Mouse (Mus musculus) mature B cell (primary cell): ENCODE measurements around the gene Hydin.
"Not testable (repeated sequence)": the region's sequence is repeated elsewhere in the genome, so short reads cannot be mapped to it uniquely, and the experiment has no call there.

Source experiments
- in situ Hi-C: fragments of 300-500 bp; cut with MboI; formaldehyde crosslinking; loops from 2 replicates; pipeline ENCODE4 v1.14.3; 2019

Gene Hydin

DNA sequence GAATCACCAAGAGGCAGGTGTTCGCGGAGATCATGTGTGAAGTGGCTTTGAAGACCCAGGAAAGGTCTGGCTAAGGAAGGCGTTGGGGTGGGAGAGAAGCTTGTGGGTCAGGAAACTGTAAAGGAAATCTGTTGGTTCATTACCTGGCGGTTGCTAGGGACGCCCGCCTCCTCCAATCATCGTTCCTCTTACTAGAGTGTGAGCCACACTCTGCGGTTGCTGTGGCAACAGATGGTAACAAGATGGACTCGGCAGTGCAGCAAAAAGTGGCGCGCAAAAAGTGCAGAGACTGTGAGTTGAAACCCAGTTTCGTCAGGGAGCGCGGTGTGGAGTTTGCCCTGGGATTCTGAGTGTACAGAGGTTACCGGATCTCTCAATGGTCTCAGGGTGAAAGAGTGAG is at the start of gene Hydin:
Gene Hydin (plus strand): TSS at position 237 of the 400 bp plus-strand sequence.
- in situ Hi-C loops, result no loop called here

DNA sequence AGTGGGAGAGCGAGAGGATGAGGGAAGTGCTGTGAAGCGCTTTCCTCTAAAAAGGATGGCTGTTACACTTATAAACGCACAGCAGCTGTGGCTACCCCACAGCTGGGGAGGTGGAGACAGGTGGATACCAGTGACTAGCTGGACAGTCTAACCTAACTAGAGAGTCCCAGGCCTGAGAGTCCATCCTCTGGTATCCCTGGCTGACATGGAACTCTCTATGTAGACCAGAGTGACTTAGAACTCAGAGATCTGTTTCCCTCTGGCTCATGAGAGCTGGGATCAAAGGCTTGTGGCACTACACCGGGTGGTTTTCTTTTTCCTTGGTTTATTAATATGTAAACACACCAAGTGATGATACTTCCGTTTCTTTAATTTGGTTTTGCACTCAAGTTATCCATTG is 49.6 kb upstream of the Hydin start:
- in situ Hi-C loops, result no loop called here

DNA sequence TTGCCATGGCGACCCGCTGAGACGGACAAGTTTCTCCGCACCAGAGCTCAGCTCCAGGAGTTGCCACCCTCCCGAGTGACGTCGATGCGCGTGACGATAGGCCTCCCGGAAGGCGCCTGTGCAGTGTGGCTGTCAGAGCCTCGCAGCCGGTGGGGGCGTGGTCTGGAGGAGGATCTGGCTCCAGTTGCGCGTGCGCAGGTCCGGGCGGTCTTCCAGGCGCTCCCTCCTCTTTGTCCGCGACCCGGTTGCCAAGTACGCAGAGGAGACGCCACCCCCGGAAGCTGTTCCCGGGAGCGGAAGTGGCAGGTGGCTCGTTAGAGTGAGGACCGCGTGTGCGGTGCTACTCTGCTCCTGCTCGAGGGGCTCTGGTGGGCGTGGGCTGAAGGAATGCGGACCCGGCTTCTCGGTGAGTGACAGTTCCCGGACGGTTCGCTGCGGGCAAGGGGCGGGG is 49.1 kb upstream of the Hydin start:
- in situ Hi-C loops, result no loop called here

DNA sequence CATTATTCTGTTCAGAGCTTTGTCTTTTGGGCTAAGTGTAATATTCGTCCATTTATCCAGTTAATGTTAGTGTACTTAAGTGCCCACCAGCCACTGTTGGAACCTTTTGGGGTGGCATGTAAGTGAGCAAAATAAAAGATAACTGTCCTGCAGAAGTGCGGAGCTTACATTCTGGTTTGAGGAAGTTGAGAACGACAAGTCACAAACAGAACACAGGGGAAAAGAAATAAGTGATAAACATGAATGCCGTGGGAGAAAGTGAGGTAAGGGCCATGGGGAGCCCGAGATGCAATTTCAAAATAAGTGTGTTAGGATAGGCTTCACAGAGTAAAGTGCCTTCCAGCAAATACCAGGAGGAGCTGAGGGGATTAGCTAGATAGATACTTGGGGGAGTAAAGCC is 48.3 kb upstream of the Hydin start:
- in situ Hi-C loops, result no loop called here

DNA sequence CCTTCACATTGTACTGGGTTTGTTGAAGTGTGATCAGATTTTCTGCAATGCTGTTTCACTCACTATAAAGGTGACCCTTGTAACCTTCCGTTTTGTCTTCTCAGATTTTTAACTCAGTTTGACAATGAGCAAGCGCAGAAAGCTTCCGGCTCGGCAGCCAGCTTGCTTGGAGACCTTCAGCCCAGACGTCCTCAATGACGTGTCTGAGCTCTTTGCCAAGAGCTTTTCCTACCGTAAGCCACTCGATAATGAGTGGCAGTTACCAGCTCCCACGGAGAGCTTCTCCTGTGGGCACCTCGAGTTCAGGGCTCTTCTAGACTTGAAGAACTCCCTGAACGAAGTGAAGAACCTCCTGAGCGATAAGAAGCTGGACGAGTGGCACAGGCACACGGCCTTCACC is 45.8 kb upstream of the Hydin start:
- in situ Hi-C loops, result no loop called here

DNA sequence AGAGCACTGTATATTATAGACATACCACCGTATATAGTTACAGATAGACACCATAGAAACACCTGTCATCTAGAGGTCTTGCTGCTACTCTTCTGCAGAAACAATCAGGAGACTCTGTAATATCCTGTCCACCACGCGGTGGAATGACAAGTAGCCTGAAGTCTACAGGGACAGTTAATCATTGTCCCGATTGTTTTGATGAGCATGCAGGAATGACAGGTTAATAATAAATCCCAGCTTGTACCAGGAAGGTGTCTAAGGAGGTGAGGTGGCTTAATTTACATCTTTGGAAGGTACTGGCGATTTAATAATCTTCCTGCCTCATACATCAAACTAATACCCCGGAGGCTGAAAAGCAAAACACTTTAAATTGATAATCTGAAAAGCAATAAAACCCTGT is 36.0 kb upstream of the Hydin start:
- in situ Hi-C loops, result no loop called here

DNA sequence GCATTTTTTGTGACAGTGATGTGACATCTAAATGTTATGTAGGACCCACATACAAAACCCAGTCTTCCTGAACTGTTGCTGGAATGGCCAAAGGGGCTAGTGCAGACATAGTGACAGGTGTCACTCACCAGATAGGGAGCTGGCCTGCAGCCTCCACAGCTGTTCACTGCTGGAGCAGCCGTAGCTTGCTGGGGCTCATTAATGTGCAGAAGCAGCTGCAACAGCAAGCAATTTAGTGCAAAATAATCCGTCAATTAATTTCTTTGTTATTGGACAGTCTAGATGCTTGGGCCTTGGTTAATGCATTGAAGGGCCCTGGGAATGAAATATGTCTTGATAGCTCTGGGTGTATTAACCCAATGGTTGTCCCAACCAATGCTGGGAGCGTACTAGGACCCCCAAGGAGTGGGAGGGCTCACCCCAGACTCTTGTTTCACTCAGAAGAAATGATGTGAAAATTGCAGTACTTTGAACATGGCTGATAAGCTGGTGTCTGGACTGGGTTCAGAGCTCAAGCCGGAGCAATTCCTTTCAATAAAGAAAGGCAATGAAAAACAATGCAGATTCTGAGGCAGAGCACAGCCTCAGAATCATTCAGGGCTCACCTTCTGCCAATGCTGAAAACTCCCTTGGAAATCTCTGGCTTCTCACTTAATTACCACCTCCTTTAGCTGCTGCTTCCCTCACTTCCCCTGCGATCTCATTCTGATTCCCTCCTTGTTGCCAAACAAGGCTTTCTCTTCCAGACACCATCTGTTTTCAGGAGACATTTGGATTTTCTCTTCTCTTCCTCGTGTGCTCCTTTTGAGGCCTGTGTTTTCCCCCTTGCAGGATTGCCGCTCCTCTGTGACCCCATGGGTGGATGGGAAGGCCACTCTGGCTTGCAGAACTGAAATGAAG is 24.2 kb upstream of the Hydin start:
- in situ Hi-C loops, result no loop called here

DNA sequence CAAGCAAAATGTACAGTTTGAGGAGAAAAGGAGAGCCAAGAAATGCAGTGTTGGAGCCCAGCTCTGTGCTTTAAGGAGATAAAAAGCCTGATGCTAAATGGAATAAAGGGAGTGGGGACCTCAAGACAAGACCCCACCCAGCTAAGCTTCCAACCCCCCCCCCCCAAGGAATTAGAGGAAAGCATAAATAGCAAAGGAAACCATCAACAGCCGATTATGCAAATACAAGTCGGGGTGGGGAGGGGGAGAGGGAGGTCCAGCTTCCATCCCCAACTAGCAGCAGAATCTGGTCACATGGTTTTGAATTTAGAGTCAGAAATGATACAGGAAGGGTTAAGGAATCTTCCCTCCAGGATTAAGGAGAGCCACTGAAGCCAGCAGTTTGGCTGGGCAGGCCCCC is 22.2 kb upstream of the Hydin start:
- in situ Hi-C loops, result no loop called here

DNA sequence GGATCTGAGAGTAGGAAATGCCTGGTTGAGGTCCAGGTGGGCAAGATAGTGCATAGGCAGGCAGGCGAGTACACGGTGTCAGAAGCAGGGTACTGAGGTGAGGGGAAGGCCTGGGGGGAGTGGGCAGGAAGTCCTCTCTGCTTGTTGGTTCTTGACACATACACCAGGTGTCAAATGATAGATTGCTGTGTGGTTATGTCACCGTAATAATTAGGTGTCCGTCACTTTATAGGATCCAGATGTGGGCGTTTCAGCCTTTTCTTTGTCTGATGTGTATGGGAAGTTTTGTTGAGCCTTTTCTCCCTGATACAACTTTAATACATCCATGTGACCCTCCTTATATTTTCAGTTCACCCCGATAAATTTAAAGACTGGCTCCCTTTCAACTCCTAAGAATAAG is 19.5 kb upstream of the Hydin start:
- in situ Hi-C loops, result no loop called here

DNA sequence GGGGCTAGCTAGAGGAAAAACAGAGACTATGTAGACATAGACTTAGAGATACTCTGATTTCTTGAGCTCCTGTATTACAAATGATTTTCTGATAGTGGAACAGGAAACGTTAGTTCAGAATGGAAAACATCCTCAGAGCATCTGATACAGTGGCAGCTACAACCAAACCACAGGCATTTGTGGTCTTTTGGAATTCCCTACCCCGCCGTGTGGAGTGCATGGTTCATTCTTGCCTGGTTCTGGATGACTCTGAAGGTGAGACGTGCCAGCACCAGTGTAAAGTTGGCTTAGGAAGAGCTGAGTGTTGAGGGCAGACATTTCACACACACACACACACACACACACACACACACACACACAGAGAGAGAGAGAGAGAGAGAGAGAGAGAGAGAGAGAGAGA is 12.8 kb upstream of the Hydin start:
- in situ Hi-C loops, result no loop called here

DNA sequence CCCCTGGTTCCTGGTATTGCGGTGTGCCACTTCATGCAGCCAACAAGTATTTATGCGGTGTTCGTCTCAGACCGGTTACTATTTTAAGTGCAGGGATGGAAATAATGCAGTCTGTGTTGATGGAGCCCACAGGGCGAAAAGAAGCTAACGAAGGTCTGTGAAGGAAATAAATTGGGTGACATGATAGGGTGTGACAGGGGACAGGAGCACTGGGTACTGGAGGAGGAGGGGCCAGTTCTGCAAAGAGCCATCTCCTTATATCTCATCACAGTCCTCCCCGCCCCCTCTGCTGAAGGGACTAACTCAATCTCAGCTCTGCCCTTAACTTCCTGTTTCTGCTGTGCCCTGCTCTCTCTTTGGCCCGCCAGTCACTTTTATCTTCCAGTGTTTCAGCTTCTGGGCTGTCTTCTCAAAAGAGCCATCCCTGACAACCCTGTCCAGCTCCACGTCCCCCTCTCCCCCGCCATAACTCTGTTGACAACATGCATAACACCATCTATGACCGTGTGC is 926 bp upstream of the Hydin start:
- in situ Hi-C loops, result no loop called here

DNA sequence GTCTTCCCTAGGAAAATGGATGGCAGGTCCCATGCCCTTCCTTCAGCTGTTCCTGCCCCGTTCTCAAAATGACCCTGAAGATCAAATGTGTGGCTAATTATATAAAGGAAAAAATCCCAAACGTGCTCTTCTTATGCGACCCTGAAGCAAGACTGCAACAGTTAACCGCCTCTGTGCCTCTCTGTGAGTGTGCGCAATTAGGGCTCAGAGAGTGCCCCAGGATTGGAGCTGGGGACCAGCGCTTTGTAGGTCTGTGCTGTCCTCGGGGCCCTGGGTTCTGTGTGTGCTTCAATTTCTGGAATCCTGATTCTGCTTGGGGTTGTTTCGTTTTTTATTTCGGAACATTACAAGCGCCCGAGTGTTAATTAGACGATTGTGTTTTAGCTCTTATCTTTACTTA is 491 bp downstream of the Hydin start:
- in situ Hi-C loops, result no loop called here

DNA sequence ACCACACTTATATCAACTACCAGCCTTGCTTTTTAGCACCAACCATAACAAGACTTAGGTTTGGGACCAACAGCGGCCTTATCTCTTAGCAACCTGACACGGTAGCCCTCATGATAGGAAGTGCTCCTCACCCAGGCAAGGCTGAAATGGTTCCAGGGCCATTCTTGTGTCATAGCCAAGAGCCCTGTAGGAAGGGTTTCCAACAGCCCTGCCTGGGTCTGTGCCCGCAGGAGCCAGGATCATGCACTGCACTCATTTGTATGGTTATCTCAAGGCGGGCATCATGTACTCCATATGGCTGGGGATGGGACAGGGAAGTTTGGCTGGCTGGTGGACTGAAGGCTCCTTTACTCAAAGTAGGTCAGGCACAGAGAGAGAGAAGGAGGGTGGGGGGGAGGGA is 3.9 kb downstream of the Hydin start:
- in situ Hi-C loops, result no loop called here

DNA sequence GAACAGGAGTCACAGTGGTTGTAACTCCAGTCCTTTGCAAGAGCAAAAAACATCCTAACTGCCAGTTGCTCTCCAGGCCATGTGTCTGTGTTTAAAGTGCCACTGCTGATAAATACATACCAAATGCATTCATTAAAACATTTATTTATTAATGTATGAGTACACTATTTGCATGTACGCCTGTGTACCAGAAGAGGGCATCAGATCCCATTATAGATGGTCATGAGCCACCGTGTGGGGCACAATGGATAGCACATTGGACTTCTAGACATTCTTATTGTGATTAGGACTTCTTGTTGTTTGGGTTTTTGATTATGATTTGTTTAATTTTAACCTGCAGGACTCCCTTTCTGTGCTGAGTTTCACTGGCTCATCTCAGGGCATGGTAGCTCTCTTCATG is 6.6 kb downstream of the Hydin start:
- in situ Hi-C loops, result no loop called here

DNA sequence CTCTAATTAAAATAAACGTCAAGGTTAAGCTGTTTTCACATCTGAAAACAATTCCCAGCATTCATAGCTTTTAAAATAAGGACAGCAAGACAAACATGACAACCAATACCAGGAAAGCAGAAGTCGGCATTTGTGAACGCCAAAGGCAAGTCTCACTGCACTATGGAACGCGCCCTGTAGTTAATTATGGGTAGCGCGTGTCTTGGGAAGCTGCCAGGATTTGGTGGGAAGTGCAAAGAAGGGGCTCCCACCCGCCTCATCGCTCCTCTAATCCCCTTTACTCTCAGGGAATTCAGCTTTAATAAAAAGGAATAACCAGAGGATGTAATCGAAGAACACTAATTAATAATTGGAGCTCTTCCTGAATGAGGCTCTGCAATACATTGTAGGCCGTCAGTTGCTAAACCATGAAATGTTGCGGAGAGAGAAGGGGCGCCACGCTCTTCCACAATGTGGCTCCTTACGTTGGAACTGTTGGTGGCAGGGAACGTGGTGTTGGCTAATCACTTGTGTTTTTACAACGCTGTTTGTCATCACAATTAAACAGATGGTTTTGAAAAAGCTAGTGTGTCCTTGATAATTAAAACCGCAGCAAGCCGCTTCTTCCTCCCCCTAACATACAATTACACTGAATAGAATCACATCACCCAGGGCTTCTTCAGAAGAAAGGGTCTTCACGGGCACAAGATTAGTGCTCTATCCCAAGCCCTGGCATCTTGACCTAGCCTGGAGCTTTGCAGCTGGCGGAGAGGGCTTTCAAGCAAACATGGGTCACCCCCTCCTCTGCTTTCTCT is 8.9 kb downstream of the Hydin start:
- in situ Hi-C loops, result no loop called here

DNA sequence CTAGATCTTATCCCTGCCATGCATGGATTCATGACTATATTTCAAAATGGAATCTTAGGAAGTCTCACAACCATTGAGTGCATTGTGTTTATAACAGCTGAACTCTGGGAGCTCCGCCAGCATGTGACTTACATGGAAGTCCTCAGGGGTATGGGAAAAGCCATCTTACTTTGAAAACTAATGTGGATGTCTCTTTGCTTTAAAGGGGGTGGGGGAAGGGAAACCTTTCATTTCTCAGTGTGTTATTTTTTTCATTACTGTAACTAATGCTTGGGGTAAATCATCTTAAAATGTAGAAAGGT is 9.4 kb downstream of the Hydin start:
- in situ Hi-C loops, result no loop called here

DNA sequence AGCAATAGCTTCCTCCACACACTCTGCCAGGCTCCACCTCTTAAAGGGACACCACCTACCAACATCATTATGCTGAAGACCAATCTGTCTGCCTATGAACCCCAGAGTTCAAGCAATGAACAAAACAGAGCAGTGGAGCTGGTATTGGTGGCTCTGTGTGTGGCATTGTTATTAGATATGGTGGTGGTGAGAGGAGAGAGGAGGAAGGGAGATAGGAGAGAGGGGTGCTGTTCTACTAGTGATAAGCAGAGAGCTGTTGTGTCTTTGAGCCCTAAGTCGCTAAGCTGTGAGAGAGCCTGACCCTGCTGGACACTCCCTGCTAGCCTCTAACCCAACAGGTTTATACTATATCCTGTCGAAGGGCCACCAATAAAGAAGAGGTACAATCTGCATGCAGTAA is 45.9 kb downstream of the Hydin start:
- in situ Hi-C loops, result no loop called here

DNA sequence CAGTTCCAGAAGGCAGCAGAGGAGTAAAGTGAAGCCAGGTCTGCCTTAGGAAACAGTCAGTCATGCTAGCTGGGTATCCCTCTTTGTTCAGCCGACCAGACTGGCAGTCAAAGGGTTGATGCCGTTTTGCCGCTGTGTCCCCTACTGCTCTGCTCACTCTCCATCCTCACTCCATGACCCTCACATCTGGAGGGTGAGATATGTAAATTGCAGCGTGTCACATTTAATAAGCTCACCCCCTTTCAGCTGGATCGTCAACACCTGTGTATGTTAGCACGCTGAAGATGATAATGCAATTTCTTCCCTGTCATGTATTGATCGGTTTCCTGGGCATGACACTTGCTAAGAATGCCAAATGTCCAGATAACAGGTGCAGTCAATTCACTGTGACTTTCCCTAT is 49.0 kb downstream of the Hydin start:
- in situ Hi-C loops, result no loop called here

DNA sequence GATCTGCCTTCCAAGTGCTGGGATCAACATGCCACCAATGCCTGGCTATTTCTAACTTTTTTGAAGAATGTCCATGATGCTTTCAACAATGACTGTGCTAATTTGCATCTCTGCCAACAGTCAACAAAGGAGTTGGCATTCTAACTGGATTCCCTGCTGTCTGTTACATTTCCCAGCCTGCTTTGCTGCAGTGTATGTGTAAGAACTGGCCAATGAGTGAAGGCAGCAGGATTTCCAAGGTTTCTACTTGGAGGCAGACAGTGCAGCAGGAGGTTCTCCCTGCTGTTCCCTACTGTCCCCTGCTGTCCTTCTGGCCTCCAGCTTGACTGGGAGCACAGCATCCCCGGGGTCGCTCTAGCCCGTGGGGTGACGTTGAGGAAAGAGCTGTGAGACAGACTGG is 52.8 kb downstream of the Hydin start:
- in situ Hi-C loops, result no loop called here

DNA sequence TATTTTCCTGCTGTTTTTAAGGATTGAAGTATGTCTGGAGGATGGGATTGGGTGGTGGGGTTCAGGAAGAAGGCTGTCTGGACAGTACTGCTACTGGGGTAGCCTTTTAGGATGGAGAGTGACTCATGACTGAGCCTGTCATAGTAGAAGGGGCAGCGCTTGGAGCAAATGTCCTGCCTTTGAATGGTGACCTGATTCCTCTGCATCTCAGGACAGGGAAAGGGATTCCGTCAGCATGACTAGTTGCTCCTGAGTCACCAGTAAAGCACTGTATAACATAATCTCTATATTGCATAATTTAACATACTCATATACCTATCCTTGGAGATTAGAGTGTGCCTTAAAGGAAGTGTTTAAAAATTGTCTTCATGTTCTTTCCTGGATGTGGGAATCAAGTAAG is 54.7 kb downstream of the Hydin start:
- in situ Hi-C loops, result no loop called here

DNA sequence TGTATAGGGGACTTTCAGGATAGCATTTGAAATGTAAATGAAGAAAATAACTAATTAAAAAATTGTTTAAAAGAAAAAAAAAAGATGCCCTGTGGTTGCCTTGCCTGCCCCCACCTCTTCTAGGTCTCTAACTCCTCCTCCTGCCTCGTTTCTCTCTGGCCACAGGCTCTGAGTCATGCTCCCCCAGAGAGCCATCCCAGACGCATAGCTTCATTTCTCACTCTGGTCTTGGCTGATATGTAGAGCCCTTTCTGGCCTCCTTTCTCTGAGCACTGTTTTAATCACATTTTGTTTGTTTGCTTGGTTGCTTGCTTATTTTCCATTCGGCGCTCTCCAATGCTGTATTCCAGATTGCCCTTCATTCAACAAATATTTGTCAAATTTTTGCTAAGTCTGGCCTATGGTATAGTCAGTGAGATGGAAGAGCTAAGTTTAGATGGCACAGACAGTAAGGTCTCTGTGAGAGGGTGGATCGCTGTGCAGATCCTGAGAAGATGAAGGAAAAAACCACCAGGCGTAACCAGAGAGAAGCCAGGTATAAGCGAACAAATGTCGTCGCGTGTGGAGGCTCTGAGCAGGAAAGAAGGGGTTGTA is 57.3 kb downstream of the Hydin start:
- in situ Hi-C loops, result no loop called here

DNA sequence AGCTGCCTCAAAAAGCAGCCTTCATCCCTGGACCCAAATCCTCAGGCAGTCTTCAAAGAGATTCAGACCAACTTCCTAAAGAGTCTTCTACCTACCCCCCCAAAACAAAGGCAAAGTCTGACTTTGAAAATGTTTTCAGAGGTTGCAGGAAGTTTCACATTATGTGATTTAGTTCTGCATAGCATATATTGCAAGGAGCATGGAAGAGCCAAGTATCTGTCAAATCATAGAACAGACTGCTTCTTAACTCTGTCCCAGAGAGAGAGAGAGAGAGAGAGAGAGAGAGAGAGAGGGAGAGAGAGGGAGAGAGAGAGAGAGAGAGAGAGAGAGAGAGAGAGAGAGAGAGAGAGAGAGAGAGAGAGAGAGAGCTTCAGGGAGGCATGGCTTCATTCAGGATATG is 60.3 kb downstream of the Hydin start:
- in situ Hi-C loops, result not testable (repeated sequence)

DNA sequence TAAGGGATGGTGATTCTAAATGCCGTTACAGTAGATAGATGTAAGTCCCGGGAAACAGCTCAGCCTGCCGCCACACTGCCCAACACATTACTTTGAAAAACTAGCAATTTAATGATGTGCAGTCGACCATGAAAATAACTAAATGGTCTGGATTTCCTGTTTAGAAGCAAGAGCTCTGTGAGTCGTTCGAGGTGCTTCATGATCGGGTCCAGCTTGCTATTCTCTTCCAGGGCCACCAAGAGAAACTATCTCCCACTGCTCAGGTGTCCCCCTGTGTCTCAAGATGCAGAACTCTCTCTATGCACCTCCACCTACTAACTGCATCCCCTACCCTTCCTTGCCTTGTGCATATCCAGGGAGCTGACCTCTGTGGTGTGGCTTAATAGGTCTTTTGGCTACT is 66.6 kb downstream of the Hydin start:
- in situ Hi-C loops, result no loop called here
